Mouse (Mus musculus) lung, postnatal 36 days (tissue): ENCODE results near the gene Hoxc13.

Experiments
- DNase-seq: peaks from one replicate; pipeline ENCODE4 v3.0.0; 2022; ENCODE audit warnings: mixed read lengths

Hoxc13 gene

DNA sequence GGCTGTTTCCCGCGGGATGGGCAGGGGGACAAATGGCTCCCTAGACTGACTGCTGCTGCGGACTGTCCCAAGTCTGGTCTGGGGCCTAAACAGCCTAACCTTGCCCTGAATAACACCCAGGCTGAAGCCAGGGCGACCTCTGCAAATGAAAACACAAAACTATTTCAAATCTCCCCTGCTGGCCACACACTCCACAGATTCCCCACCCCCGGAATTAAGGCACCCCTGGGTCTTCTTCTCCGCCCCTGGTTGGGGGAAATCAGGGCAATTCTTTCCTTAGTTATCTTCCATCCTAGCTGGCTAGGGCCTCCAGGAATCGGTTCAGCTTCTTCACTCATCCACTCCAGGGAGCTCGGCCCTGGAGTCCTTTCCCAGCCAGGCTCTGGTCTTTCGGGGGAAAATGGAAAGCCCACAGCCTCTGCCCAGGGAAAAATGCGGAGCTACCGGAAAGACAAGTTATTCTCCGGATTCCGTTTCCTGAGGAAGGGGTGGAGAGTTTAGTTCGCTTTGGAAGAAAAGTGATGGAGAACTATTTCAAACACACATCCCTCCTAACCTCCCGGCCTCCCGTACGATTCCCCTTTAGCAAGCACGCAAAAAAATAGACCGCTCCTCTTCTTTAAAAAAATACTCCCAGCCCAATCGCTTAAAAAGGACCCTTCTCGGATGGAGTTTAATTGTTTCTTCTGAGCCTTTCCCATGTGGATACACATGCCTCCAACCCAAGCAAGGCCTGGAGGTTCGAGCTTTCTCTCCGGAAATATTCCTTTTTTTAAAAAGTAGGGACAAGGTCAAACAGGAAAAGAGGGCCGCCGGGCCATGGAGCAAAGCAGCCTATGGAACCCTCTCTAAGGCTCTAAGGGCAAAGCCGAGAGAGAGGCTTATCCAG lies 44.3 kb downstream of the Hoxc13 start:
- no peak for DNase-seq

DNA sequence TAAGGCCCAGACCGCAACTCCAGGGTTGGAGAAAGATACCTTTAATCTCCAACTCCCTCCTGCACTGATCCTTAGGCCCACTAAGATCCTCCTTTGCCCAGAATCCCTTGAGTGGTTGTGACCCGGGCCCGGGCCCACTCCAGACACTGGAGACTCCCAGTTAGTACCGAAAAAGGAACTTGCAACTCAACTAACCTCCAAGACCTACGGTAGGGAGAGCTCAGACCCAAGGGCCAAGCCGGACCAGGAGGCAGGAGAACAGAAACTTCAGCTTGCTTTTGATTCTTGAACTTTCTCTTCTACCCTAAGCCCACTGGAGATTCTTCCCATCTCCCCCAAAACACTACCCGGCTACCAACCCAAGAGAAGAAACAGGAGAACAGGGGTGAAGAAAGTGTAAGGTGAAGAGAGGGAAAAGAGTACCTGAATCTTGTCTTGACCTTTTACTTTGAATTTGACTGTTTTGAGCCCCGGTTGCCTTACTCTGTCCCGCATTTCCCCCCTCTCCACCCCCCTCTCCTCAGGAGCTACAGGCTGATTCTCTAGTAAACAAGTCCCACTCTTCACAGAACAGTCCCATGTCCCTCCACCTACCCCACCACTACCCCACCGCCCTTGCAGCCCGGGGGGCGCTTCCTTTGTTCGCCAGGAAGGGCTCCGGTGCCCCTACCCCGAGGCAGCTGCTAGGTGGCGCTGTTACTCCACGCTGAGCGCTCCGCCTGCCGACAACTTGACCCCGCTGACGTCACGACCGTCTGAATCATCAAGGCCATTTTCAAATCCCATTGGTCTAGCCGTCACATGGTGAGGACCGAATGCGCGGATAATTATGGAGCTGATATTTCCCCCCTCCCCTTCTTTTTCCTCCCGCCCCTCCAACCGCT lies 45.2 kb downstream of the Hoxc13 start:
- peak; percentile 72 for DNase-seq

DNA sequence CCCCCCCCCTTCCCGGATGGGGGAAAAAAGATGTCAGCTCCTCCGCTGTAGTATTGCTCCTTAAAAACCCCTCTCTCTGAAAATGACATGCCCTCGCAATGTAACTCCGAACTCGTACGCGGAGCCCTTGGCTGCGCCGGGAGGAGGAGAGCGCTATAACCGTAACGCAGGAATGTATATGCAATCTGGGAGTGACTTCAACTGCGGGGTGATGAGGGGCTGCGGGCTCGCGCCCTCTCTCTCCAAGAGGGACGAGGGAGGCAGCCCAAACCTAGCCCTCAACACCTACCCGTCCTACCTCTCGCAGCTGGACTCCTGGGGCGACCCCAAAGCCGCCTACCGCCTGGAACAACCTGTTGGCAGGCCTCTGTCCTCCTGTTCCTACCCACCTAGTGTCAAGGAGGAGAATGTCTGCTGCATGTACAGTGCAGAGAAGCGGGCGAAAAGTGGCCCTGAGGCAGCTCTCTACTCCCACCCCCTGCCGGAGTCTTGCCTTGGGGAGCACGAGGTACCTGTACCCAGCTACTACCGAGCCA lies 45.9 kb downstream of the Hoxc13 start, which contains the start of gene Hoxc10:
Hoxc10 (plus strand) TSS at position 21 of the 536 bp plus-strand sequence.
- DNase-seq, result no peak

DNA sequence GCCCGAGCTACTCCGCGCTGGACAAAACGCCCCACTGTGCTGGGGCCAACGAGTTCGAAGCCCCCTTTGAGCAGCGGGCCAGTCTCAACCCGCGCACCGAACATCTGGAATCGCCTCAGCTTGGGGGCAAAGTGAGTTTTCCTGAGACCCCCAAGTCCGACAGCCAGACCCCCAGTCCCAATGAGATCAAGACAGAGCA lies 46.3 kb downstream of the Hoxc13 start, which contains the start of gene Hoxc5:
Hoxc5 (plus strand) TSS at position 132 of the 199 bp plus-strand sequence.
- no peak for DNase-seq

DNA sequence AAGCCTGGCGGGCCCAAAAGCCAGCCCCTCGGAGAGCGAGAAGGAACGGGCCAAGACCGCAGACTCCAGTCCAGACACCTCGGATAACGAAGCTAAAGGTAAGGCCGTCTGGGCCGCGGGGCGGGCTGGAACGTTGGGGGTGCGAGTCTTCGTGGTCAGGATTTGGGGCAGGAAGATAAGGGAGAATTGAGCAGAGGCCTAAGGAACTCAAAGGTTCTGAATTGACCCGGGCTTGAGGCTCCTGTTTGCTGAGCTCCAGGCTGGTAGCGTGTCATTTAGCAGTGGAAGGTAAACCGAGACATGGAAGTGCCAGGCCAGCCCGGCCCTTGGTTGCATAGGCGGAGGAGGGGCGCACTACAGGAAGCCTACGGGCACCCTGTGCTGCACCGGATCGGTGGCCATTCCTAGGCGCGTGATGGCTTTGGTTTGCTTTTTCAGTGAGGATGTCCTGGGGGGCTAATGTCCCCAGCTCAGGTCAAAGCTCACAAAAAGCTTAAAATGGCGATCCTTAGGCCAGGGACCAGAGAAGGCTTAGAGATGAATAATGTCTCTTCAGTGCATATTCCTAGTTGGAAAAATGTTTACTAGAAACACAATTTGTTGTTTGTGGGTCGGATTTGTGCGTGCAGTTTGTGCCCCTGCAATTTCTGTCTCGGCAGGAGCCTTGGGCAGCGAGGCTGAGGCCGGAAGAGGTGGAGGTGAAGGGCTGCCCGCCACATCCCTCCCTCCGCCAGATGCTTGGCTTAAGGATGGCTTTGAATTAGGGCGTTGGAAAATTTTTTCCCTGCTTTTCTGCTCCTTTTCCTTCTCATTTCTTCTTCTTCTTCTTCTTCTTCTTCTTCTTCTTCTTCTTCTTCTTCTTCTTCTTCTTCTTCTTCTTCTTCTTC lies 46.9 kb downstream of the Hoxc13 start:
- no peak for DNase-seq

DNA sequence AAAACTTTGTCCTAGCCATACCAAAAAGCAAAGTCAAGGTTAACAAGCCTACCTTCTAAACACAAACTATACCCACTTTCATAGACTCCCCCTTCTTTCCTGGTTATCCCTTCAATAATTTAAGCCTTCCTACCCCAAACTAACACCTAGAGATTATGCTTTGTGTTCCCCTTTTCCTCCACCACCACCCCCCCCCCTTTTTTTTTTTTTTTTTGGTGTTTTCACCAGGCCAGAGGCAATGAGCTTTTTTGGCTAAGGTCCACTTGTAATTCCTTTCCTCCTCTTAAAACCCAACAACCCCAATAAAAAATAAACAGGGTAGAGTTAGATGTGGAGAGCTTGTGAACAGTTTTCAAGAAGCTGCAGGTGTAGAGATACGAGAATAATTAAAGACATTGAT lies 48.4 kb downstream of the Hoxc13 start:
- no peak for DNase-seq

DNA sequence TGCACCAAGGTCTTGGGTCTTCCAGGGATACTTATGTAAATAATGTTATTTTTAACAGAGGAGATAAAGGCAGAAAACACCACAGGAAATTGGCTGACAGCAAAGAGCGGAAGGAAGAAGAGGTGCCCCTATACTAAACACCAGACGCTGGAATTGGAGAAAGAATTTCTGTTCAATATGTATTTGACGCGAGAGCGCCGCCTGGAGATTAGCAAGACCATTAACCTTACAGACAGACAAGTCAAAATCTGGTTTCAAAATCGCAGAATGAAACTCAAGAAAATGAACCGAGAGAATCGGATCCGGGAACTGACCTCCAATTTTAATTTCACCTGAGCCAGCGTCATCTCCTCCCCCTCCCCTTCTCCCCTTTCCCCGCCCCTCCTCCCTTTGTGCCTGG lies 49.8 kb downstream of the Hoxc13 start:
- DNase-seq, result no peak

DNA sequence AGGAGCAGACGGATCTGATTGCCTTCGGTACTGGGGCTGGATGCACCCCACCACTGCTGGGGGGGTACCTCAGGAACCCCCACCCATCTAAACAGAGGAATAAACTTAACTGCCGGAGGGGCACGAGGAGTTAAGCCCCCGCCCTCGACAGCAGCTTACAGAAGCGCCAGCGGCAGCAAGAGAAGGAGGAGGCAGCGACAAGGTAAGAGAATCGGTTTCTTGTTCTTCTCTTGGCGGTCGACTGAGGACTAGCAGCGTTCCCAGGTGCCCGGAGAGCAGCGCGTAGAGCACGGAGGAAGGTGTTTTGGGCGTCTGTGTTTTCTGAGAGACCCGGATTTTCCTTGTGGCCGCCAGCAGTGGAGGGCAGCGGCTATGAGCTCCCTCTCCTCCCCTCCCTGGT lies 51.4 kb downstream of the Hoxc13 start:
- no peak for DNase-seq

DNA sequence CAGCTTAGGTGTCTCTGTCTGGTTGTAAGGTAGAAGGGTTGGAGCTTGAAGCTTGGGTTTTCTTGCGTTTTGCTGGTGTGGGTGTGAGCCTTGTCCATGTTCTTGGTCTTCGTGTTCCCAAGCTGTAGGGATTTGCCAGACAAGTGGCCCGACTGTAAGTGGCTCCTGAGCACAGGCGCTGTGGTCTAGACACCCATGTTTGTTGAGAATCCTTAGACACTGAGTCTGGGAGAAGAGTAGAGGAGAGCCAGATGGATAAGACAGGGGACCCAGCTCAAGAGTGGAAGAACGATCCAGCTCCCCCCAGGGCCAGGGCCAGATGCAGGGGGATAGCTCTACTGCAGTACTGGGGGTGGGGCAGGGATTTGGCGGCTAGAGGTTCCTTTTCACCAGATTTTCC lies 51.9 kb downstream of the Hoxc13 start:
- DNase-seq, result no peak

DNA sequence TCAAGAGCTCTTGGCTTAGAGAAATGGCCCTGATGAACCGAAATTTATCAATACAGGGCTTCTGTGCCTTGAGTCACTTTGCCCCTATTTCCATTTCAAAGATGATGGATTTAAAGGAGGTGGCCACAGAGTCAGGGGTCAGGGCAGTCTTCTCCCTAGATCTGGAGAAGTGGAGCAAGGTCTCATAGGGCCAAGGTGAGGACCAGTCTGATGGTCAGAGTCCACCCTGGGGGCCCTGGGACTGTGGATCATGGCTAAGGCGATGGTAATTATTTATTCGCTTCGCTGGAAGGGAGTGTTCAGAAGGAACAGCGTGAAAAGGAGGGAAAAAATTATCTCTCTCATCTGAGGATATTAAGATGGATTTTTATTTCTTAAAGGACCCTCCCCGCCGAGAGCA lies 54.1 kb downstream of the Hoxc13 start:
- no peak for DNase-seq

DNA sequence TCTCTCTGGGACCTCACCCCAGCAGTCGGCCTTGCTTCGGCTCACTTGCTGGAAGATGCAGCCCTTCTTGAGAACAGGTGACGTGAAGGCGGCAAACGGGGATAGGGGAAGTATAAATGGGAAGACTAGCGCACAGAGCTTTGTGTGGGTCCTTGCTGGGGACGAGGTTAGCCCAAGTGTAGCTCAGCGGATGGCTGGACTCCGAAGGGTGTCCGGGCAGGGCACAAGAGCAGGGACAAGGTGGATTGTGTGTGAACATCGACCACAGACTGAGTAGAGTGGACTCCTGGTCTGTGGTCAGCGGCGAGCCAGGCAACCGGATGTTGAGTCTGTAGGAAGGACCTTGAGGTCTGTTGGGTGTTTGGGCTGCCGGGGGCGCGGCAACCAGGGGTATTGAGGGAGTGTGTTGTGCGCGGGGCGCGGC lies 54.8 kb downstream of the Hoxc13 start:
- no peak for DNase-seq

DNA sequence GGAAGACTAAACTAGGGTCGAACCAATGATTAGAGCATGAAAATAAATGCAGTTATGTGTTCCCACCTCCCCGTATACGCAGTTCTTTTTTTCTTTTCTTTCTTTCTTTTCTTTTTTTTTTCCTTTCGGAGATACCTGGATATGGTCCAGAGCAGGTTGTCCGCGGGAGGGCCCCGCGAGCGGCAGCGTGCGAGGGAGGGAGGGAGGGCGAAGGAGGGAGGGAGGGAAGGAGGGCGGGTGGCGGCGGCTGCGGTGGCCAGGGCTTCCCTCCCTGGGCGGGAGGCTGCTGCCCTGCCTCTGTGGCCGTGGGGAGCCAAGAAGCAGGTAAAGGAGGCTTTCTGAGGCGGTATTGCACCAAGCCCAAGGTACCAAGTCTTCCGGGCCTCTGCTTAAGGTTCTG lies 55.3 kb downstream of the Hoxc13 start, which contains the start of gene Hoxc9:
Hoxc9 (plus strand) TSS at position 269 of the 400 bp plus-strand sequence.
- DNase-seq, result no peak

DNA sequence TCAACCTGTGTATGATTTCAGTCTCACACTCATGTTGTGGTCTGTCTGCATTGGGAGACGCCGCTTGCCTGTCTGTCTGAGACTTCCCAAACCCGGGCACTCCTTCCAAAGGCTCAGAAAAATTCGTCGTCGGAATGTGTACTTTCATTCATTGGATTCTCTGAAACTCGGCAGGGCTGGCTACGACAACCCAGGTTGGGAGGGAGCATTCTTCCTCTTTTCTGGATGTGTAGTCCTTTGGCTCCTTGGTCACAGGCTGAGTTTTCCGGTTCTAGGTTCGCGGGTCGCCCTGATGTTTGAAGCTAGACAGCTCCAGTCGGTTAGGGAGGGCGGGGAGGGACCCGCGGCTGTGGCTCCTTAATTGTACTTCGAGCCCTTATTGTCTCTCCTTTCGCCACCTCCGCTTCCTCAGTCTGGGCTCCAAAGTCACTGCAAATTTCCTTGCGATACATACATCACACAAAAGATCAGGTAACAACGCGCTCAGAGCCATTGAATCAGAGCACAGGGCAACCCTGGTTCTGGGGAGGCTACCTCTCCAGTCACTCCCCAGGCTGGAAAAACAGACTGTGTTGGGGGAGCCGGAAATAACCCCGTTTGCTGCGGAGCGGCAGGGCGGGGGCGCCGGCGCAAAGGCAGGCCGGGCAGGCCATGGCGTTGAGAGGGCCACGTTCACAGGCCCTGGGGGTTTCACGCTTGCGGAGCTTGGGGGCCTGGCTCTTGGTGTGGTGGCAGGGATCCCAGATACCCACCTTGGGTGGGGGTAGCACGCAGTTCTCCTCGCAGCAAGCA lies 55.9 kb downstream of the Hoxc13 start:
- no peak for DNase-seq

DNA sequence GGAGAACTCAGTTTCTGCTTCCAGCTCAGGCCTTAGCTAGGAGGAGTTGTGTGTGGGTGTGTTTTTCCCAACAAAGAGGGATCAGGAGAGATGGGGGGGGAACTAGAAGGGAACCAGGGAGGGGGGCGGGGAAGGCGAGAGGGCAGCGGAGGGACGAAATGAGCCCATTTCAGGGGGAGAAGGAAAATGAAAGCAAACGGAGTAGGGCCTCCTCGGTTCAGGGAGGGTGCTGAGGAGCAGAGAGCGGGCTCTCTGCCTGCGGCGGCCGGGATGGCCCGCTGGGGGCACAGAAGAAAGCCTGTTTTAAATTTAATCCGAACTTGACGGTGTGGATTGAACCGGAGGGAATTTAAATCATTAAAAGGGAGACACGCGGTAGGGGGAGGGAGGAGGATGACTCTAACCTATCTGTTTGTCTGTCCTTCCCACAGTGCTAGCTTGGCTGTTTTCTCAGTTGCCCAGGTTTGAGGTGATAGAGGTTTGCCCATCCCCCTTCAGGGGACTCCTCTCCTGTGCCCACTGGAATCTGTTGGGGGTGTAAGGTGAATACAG lies 56.6 kb downstream of the Hoxc13 start:
- DNase-seq, result no peak
